Mouse (Mus musculus): ENCODE results near the gene Cnot1.

GRCm38 (mm10) chr8:95822096-95822495 lies 14.8 kb upstream of the Cnot1 start:
- no peak for TF ChIP-seq POLR2A (IDR thresholded peaks at IDR 0.05; ENCODE audit: extremely low read depth, insufficient read depth, low read length)
- no peak for TF ChIP-seq CTCF (IDR thresholded peaks at IDR 0.05; ENCODE audit: low read depth, low read length)
